Mouse (Mus musculus): ENCODE data around the gene Ghr.

Gene Ghr

GRCm38 (mm10) chr15:3356073-3356766 is 227.1 kb downstream of the Ghr start:
- DNase-seq, result no peak

GRCm38 (mm10) chr15:3353696-3354095 is 229.6 kb downstream of the Ghr start:
- DNase-seq, result no peak

- DNase-seq, result no peak
These were observed 233.8 kb downstream of the Ghr start for GRCm38 (mm10) chr15:3349306-3350064.

- DNase-seq, result no peak
These were observed 236.6 kb downstream of the Ghr start for GRCm38 (mm10) chr15:3346682-3347081.

DNA sequence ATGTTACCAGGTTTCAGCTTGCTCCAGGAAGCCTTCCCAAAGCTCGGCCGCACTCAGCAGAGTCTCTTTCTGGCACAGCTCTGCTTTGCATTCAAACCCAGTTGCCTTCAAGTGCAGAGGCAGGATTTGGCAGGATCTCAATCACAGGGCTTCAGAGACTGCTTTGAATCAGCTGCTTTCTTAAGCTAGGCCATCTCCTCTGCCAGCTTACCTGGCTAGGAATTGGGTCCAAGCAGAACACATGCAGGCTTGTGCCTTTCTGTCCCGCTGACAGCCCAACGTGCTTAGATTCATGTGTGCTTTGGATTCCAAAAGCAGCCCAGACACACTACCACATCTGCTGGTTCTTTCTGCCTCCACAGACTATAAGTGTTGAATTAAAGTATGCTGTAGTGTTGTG is 238.7 kb downstream of the Ghr start:
- no peak for DNase-seq

DNA sequence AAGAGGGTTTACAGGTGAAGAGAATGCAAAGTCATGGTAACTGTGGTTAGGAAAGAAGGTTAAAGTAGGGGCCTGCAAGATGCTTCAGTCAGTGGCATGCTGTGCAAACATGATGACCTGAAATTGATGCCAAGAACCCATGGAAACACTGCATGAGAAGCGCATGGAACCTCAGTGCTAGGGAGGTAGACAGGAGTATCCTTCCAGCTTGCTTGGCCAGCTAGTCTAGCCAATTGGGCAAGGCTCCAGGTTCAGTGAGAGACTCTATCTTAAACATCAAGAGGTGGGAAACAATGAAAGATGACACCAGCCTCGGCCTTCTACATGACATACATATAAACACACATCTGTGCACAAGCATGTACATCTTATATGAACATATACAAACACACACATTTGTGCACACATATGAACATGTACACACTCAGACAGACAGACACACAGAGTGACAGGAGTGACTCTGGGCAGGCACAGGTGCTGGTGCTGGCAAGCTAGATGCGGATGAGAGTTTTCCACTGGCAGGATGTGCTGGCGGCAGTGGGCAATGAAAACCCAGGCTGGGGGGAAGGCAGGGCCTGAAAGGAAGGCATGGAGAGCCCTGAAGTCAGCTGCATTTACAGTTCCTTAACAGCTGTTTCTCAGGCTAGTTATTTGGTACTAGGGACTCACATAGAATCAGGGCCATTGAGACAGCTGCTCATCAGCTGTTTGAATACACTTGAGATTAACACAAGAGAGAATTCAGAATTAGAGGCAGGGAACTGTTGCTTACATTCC is 241.3 kb downstream of the Ghr start:
- peak; percentile 61 for DNase-seq

- DNase-seq, result peak; percentile 12
These were observed 243.4 kb downstream of the Ghr start for GRCm38 (mm10) chr15:3339847-3340246.

DNA sequence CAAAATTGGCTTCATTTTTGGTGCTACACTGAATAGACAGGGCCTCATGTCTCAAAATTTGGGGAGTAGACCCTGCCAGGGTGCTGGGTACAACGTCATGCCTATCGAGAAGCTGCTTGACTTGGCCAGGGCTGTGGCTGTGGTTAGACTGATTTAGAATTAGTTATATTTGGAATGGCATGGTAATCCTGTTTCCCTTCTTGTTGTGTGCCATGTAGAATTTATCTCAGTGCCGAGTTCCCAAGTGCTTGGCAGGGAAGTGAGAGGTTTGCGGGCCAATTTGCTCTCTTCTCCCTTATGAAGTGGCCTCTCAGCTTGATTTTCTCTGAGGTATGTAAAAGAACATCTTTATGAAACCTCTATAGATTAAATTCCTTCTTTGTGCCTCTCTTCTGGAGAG is 250.8 kb downstream of the Ghr start:
- DNase-seq, result no peak

DNA sequence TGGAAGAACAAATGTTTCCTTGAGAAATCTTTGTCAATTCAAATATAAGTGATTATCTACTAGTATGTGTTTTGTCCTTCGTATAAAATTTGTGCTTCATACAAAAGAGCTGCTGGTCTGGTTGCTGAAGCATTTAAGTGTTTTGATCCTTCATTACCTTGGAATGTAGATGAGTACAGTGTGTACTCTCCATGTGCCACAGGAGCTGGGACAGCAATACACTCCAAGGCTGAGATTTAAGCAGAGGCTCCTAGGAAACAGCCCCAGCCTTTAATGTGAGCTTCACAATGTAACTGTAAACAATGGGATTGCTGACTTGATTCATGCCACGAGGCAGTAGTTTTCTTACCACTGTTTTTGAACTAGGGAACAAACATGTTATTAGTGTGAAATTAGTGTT is 251.5 kb downstream of the Ghr start:
- no peak for DNase-seq

GRCm38 (mm10) chr15:3330291-3330690 is 253.0 kb downstream of the Ghr start:
- DNase-seq, result no peak

- no peak for DNase-seq
These were observed 260.3 kb downstream of the Ghr start for GRCm38 (mm10) chr15:3323041-3323440.

DNA sequence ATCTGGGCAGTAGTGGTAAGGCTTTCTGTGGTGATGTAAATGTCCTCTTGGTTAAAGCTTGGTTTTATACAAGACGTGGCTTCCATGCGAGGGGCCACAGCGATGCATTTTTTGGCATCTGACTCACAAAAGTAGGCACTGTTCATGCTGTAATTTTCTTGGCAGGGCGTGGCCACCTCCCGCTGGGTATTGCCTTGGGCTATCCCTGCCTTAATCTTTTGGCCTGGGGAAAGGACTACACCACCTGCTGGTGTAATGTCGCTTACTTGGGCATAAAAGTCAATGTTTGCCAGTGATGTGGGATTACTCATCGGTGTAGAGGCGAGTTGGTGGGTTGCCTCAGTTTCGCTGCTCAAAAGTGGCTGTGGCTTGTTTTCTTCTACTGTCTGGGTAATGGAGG is 263.4 kb downstream of the Ghr start:
- DNase-seq, result no peak

DNA sequence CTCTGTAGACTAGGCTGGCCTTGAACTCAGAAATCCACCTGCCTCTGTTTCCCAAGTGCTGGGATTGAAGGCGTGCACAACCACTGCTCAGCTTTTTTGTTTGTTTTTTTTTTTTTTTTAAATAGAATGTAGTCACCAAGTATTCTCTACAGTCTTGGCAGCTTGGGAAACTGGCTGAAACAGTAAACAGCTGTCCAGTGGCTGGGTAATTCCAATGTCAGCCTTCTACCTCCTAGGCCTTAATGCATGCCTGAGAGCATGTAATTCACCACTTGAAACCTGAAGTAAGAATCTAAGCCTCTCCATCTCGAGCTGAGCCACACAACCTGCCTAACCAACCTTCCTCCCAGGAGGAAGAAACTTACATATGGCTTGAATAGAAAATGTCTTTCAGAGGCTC is 266.7 kb downstream of the Ghr start:
- DNase-seq, result no peak

GRCm38 (mm10) chr15:3312937-3313336 is 270.4 kb downstream of the Ghr start:
- DNase-seq, result peak; percentile 24

GRCm38 (mm10) chr15:3309856-3310255 is 273.4 kb downstream of the Ghr start:
- no peak for DNase-seq

GRCm38 (mm10) chr15:3303426-3303825 is 279.9 kb downstream of the Ghr start, which contains the start of gene Ccdc152:
Gene Ccdc152, minus strand, starts transcription at chr15:3303526.
- no peak for DNase-seq

DNA sequence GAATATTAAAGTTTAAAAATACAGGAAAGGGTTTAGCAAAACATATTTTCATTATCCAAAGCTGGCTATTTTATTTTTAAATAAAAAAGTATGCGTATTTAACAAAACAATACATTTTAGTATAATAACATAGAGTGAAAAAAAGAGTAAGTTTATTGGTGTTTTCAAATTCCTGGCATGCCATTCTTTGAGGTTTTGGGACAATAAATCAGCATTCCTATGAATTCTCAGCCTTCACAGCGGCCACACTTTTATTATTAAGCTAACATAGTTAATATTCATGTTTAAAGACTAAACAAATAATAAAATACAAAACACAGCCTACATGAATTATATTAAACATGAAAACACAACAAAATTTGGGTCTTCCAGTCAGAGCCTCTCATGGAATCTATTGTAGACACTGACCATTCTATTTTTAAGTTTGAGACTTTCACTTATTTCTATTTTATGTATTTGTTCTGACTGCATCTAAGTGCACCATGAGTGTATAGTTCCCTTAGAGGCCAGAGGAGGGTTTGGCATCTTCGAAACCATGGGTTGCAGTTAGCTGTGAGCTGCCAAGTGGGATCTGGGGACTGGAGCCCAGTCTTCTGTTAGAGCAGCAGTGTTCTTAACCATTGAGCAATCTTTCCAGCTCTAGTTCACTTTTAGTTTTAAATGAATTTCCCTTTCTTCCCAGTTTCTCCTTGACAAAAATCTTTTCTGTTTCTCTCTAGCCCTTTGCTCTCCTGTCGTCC is 282.8 kb downstream of the Ghr start:
- no peak for DNase-seq

GRCm38 (mm10) chr15:3297615-3298014 is 285.7 kb downstream of the Ghr start:
- no peak for DNase-seq

DNA sequence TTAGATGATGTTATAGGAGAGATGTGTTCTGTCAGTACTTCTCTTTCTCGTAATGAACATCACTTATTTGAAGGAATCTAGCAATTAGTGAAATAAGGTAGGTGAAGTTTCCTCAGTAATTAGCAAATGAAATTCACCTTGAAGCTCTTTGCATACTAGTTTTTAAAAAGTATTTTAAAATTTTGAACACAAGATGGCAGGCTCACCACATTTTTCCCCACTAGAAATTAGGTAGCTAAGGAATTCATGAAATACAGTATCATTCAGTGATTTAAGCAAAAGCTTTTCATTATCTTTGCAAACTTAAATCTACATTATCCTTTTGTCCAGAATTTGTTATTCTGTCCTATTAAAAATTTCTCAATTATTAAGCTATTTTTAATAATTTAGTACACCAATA is 287.3 kb downstream of the Ghr start:
- DNase-seq, result no peak

DNA sequence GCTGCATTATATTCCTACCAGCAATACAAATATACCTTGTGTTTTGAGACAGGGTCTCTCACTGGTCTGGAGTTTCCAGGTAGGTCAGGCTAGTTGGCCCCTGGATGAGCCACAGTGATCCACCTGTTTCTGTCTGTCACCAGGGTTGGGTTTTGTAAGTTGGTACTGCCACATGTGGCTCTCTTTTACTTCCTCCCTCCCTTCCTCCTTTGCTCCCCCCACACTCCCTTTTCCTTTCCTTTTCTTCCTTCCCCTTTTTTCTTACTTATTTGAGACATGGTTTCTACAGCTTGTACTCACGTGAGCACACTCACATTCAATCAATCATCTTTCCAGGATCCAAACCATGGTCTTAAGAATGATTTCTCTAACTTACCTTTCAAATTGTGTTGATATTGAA is 289.8 kb downstream of the Ghr start:
- DNase-seq, result no peak

- DNase-seq, result no peak
These were observed 292.9 kb downstream of the Ghr start for GRCm38 (mm10) chr15:3290435-3290834.

GRCm38 (mm10) chr15:3286032-3286431 is 297.3 kb downstream of the Ghr start:
- DNase-seq, result no peak

DNA sequence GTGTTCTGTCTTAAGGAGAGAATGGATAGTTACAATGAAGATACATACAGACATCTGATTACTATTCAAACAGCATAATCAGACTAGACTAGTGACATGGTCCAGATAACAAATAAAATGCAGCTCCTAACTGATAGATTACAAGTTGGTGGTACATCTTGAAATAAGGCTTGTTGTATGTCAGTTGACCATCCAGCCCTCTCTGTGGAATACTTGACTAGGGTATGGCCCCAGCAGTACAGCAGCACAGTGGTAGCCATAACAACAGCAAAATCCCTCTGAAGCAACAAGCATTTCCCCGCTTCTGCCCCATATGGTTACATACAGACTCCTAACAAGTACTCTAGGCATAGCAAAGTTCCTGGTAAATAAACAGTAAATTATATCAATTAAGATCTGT is 301.6 kb downstream of the Ghr start:
- no peak for DNase-seq

Measured in lung, postnatal 14 days (tissue).